Mouse (Mus musculus) spleen, adult 2 months (tissue): Measurements from ENCODE around the gene Fam83e.

Experiments
- CTCF ChIP-seq: fragments of 200-500 bp; IDR thresholded peaks from 2 replicates; pipeline ENCODE4 v1.5.1; 2011; ENCODE audit warnings: mild to moderate bottlenecking, inconsistent platforms; ENCODE audit not compliant: insufficient read depth, insufficient read length, insufficient replicate concordance; ENCODE audit errors: extremely low read depth
- POLR2A ChIP-seq: fragments of 200-500 bp; IDR thresholded peaks from 2 replicates; pipeline ENCODE4 v1.6.1; 2011; ENCODE audit warnings: low read depth, low read length, inconsistent platforms

DNA sequence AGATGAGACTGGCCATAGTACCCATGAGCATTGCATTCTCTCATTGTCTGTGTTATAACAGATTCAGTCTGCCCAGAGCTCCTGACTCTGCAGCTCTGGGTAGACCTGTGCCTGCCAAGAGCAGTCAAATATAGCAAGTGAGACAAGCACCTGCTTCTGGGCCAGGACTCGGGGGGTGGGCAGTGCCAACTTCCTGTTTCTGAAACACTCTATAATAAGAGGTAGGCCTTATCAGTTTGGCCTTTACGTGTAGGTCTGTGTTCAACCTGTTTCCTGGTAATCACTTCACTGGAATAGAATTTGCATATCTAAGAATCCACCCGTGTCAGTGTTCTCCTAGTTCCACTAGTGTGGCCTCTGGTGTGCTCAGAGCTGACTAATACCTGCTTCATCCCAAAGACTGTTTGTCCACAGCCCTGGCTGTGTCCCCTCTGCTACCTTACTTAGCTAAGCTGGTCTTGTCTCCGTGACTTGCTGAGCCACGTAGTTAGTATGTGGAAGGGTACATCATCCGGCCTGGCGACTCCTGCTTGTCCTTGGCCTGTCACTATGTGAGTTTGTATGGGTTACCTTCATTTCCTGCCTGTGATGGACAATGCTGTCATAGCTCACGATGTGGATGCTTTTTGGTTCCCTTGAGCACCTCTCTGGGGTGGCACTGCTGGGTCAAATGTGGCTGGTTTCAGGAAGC is 39.8 kb upstream of the Fam83e start:
- TF ChIP-seq CTCF (no peak), POLR2A (no peak; the same call in 1 of the 2 replicates)
